Mouse (Mus musculus) liver, adult 10 weeks (tissue): Measurements from ENCODE around the gene Gm4631. TPM values are rescaled to one million over a fixed set of nuclear protein-coding genes. Genes with fewer than 3 reads are reported as not detected.

Source experiments
- polyA plus RNA-seq: library from polyadenylated mRNA; stranded (reverse); fragments of 350-450 nt; fragmentation: Illumina TruSeq; extraction: RNeasy Lipid Tissue Mini Kit (QIAGEN cat#74804); gene quantifications from one replicate; pipeline ENCODE4 v1.2.3, GENCODE M21; 2014; ENCODE audit warnings: low read depth, low replicate concordance

Gm4631 gene
- 30.6 TPM for polyA plus RNA-seq

GRCm38 (mm10) chr2:175338097-175338496, at the start of gene Gm4631:
Gm4631 (minus strand) TSS chr2:175338197.

DNA sequence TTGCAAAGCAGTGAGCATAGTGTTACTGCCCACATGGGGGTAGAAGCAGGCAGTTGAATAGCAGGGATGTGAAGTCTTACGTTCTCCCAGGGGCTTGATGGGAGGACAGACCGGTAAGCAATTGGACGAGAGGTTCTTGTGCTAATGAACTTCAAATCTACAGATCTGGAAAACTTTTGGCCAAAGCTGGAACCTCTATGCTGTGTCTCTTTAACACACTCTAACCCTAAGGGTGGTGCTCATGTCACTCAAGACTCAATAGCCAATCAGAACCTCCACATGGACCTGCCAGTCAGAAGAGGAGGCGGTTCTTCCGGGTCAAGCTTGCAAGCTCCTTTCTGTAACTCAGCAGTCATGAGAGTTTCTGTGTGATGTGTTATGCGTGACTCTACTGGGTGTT, 34.1 kb upstream of the Gm4631 start, which contains the start of gene Zfp968:
Gene Zfp968 (plus strand): TSS at position 301 of the 400 bp plus-strand sequence.

GRCm38 (mm10) chr2:175274825-175275224, 63.2 kb downstream of the Gm4631 start, which contains the start of gene Gm14440:
Gm14440 (plus strand) TSS chr2:175275125.

Other genes with a start within 250 kb of the Gm4631 start
- gene Gm14399, start 196.2 kb downstream of the Gm4631 start, polyA plus RNA-seq = 9.9 TPM
- gene Gm14443, start 162.3 kb downstream of the Gm4631 start, polyA plus RNA-seq = 0.24 TPM
- 16.4 TPM for gene Gm14391, start 131.3 kb downstream of the Gm4631 start, polyA plus RNA-seq
- 15.1 TPM for gene Gm14440, start 63.1 kb downstream of the Gm4631 start, polyA plus RNA-seq
- 11.7 TPM for gene Zfp968, start 34.2 kb upstream of the Gm4631 start, polyA plus RNA-seq
- 14.0 TPM for gene Gm4724, start 97.6 kb upstream of the Gm4631 start, polyA plus RNA-seq
- gene Zfp965, start 131.8 kb upstream of the Gm4631 start, polyA plus RNA-seq = 12.4 TPM